Mouse (Mus musculus): ENCODE data around the gene Cmip.

Cmip gene

DNA sequence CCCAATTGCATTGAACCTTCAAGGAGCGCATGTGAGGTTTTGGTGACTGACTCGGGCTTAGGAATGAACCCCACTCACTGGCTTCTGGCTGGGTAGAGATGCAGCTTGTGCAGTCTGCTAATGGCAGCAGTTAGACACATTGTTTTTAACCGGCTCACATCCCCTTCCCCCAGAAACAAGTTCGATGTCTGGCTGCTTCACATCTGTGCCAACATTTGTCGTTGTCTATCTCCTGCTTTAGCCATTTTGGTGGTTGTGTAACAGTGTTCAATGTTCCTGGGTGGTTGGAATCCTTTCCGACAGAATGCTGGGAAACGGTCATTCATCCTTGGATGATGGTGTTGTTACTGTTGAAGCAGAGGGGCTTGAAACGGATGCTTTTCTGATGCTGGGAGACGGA lies 72.3 kb downstream of the Cmip start:
- DNase-seq = no peak

DNA sequence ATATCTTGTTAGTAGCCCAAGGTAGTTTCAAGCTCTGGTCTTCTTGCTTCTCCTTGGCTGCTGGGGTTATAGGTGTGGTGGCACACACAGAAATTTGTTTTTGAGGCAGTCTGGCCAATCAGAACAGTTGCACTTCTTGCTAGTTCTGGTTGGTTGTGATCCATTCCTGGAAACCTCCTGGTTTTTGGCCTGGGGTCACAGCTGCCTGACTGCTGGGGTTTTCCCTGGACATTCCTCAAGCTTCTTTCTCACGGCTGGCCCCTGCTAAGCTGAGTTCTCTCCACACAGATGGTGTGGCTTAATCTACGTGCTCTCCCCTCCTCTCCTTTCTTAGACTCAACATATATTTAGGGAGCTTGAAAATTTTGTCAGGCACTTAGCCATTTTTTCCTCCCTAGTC lies 73.0 kb downstream of the Cmip start:
- DNase-seq = no peak

DNA sequence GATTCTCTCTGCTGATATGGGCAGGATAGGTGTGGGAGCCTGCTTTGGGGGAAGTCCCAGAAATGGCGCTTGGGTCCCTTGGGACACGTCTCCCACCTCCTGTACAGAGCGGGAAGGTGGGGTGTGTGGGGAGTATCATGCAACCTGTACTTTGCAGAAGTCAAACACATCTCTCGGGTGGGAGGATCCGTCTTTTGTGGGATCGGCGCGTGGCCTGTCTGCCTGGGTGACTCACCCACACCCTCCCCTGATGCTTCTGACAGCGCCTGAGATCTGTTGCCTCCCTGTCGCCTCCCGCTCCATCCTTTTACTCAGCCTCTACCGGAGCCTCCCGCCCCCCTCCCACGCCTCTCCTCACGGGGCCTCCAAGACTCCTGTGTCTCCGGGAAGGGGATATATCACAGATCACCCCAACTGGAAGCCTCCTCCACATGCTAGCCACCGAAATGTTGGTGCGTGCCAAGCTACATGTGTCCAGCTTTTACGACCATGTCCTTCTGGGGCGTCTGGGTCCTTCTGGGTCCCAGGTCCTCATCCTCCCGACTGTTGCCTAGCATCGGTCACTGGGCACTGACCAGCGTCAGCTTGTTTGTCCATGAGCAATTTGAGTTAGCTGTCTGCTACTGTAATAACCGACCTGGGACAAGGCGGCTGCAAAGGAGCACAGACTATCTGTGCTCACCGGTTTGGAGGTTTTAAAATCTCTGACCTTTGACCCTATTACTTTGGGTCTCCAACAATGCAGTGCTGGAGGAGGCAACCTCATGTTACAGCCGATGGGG lies 75.6 kb downstream of the Cmip start:
- no peak for DNase-seq

DNA sequence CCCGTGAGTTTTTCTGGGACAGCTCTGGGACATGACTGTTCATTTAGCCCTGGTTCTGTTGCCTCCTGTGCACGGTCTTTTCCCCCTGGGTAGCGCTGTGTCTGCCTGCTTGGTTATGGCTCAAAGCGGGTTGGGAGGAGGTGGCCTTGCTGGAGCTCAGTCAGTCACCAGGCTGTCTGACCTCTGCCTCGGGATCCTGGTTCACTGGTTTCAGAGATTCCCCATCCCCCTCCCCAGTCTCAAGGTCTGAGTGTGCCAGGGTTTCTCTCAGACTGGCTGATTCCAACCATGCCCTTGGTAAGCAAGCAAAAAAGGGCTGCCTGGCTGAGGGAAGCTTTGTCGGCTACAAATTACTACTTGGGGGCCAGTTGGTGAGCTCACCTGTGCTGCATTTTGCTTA lies 76.8 kb downstream of the Cmip start:
- no peak for DNase-seq

DNA sequence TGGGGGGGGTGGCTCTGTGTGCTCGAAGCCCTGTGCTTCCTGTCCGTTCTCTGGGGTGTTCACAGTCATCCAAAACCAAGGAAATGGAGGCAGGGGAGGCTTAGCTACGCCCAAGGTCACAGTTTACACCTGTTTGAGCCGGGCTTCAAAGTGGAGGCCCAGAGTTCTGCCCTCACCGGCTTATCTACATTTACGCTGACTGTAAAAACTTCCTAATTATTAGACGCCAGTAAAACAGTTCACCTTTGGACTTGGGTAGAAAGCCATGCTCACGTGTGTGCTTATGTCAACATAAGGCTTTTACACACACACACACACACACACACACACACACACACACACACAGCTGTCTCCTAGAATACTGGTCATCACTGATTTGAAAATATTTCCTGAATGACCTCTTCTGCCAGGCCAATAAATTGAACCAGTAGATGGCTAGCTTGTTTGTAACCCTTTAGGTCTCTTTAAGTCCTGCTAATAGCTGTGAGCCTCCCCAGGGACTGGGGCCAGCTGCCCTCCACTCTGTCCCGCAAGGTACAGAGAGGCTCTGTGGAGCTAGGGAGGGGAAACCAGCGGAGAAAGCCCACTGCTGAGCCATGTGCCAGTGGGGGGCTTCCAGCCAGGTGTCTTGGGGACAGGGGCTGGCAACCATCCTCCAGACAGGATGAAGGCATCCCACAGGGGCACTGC lies 77.3 kb downstream of the Cmip start:
- DNase-seq = no peak

DNA sequence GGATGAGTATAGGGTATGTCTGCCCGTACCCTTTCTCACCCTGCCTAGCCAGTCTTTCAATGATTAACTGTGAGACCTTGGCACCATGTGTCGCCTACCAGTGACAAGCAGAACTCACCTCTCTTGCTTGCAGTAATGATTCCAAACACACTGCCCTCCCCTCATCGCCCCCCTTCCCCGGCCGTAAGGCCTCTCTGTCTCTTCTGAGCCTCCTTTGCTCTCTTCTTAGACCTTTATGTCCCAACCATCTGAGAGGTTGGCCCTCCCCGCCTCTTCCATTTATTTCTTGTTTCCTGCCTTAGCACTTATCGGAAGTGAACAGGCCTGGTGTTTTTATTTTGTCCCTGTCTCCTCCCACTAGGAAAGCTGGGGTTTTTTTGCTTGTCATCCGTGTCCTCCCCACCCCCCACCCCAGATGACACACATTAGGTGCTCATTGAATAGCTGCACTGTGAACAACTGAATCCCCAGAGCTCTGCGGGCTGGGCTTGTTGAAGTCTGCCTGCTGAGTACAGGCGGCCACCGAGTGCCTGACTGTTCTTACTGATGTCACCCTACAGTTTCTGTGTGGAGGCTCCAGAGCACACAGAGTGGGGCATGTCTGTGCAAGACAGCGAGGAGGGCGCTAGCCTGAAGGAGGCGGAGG lies 78.0 kb downstream of the Cmip start:
- no peak for DNase-seq

DNA sequence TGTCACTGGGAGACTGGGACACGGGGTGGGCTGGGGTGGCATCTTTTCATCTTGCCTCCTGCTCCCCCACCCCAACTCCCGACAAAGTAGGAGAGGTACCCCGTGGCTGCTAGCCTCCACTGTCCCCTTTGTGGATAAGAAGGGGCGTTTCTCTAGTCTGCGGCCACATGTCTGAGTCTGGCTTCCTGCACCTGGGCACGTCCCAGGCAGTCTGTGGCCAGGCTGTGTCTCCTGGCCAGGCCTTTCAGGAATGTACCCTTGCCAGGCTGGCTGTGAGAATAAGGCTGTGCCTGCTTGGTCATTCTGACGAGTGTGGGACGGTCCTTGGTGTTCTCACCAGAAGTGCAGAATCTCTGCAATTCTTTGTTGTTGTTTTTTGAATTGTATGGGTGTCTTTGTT lies 78.6 kb downstream of the Cmip start:
- DNase-seq = no peak

DNA sequence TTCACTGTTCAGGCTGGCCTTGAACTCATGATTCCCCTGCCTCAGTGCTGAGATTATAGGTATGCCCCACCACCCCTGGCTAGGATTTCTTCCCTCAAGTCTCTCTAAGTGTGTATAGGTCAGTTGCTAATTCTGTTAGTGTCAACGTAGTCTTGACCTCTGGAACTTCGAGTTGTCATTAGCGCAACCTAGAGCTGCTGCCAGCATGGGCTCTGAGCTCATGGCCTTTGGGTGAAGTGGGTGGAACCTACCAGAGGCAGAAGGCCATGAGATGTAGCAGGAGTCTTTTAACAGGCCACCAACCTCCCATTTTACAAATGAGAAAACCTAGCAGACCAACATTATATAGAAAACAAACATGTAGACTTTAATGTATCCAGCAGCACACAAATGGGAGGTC lies 80.3 kb downstream of the Cmip start:
- DNase-seq = no peak

DNA sequence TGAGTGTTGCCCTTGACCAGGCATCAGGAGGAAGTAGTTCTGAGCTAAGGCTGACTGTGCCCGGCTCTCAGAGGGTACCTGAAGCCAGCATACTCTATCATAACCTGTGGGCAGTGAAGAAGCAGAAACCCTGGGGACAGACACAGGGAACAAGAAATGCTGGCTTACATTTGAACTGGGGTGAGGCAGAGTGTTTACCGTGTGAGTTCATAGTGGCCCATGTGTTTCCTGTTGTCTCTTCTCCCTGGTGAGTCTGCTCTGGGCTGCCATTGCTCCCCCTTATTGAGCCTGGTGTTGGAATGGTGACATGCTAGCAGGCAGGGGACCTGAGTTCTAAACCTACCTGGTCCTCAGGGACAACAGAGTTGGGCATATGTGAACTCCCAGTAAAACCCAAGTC lies 81.8 kb downstream of the Cmip start:
- no peak for DNase-seq

DNA sequence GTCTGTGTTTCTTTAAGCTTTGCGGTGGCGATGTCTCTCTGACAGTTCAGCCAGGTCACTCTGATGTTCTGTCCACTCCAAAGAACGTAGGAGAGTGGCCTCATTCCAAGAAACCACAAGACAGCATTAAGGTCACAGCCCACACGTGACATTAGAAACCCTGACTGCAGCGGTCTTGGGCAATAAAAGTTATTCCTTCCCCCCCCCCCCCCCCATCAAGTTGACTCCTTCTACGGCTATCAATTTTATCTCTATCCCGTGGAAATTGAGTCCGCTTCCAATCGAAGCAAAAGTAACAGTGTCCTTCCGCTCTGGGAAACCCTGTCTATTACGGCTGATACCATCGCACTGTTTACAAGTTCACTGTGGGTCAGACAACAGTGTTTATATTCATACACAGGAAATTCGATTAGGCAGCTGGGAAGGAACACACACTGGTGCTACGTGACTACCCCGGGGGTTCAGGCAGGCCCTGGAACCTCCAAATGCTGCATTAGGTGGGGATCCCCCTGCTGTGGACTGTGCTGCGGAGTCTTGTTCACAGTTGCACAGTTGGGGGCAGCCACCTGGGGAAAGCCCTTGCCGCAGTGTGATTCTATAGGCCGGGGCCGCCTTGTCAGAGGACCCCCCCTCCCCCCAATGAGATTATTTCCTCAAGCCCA lies 82.6 kb downstream of the Cmip start:
- no peak for DNase-seq

DNA sequence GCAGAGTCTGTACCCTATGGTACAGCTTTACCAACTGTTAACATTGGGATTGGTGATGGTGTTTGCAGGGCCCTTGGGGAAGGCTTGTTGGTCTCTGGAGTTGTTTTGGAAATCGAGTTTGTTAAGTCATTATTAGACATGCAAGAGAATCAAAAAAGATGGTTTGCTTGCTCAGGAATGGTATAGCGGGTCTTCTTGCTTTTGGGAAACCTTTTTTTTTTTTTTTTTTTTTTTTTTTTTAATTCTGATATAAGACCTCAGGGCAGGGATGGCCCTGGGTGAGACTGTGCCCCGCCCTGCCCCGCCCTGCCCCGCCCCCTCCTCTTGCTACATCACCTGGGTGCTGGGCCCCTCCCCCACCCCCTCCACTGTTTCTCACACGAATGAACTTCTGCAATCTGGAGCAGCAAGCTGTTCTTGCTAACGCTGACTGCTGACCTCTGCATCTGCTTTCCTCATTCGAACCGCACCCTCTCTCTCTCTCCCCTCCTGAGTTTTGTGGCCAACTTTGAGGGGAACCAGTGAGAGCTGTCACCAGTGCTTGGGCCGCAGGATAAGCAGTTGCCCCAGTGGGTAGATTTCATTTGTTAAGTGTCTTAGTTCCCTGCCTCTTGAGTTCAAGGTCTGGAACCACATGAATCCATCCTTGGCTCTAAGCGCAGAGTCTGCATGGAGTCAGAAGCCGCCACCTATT lies 83.2 kb downstream of the Cmip start:
- no peak for DNase-seq

DNA sequence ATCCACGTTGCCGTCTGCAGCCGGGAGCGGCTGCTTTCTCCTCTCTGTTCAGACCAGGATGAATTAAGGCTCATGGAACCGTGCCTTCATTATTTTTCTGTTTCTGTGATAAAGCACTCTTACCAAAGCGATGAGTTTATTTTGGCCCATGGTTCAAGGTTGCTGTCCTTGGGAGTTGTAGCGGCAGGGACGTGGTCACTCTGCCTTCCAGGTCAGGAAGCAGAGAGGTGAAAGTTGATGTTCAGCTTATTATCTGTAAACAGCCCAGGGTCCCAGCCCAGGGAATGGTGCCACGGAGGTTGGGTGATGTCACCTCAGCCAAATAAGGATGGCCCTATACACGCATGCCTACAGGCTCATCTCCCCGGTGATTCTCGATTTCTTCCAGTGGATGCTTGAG lies 83.9 kb downstream of the Cmip start:
- DNase-seq = no peak

DNA sequence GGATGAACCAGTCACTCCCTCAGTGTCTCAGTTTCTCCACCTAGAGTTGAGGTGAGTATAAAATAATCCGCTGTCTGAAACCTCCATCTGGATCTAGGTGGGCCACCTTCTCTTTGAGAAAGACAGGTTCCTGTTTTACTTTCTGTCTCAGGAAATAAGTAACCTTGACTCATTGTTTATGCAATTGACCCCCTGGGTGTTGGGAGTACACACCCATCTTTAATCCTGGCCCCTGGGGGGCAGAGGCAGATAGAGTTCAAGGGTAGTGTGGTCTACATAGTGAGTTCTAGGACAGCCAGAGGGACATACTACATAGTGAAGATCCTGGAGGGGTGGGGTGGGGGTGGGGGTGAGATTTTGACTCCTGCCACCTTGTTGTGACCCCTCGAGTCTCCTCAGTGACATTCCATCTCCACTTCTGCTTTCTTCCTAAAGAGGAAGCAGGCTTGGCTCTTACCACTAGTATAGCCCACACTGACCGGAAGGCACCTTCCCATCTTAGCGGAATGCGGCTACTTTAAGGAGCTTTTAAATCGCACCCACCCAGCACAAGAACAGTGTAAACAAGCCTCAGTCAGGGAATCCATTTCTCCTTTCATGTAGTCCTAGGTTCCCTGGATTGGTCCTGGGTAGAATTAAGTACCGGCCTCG lies 86.0 kb downstream of the Cmip start:
- DNase-seq = no peak

DNA sequence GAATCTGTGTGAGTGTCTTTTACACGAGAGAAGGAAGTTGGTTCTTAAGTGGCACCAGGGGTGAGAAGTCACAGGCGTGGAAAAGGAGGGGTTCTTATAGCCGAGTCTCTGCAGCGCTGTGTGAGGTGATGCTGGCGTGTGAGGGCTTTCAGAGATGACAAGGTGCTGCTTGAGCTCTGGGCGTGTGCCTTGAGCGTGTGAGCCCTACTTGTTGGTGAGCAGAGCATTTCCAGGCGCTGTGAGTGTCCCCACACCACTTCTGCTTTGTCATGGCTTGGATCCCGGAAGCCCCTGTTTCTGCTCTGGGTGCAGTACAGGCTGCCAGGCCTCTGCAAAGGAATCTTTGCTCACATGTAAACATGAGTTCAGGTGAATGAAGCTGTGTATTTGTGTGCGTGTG lies 86.6 kb downstream of the Cmip start:
- DNase-seq = no peak

DNA sequence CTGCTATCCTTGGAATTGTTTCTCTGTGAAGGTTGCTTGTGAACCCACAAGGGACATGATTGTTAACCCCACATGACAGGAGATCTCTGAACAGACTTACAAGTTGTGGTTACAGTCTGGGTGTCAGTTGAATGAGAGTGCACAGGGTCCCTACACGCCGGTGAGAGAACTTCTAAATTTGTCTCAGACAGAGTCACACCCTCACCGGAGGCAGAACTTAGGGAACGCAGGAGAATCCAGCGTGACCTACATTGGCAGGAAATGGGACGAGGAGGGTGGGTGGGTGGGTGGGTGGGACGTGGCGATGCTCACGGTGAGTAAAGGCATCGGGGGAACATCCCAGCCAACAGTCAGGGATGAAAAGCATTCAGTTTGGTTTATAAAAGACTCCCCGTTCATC lies 88.0 kb downstream of the Cmip start:
- no peak for DNase-seq

DNA sequence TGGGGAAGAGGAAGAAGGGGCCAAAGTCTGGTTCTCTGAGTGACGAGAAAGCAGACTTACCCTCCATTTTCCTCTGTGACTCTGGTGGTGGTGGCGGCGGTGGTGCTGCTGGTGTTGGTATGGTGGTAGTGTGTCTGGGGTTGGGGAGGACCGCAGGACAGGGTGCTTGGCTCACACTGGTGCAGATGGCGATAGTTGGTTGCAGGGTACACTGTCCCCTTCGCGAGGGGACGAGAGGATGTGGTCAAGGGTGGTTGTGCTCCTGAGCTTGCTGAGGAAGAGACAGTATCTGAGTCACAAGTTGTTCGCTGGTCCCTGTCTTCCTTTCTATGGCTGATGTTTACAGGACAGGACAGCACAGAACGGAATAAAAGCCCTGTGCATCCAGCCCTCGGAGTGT lies 88.5 kb downstream of the Cmip start:
- DNase-seq = no peak

DNA sequence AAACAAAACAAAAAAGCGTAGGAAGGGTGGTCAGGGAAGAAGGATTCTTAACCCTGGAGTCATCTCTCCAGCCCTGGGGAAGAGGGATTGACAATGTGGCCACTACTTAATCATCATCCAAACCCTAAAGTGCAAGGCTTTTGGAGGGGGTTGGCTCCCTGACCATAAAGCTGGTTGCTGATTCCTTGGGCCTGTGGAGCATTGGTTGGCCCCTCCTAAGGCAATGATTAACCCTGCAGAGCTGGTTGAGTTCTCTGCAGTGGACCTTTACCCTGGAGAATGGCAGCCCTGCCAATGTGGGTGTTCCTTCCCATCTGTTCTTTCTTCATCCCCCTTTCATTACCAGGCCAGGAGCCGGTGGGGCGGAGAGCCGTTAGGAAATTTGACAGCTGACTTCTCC lies 90.7 kb downstream of the Cmip start:
- no peak for DNase-seq

DNA sequence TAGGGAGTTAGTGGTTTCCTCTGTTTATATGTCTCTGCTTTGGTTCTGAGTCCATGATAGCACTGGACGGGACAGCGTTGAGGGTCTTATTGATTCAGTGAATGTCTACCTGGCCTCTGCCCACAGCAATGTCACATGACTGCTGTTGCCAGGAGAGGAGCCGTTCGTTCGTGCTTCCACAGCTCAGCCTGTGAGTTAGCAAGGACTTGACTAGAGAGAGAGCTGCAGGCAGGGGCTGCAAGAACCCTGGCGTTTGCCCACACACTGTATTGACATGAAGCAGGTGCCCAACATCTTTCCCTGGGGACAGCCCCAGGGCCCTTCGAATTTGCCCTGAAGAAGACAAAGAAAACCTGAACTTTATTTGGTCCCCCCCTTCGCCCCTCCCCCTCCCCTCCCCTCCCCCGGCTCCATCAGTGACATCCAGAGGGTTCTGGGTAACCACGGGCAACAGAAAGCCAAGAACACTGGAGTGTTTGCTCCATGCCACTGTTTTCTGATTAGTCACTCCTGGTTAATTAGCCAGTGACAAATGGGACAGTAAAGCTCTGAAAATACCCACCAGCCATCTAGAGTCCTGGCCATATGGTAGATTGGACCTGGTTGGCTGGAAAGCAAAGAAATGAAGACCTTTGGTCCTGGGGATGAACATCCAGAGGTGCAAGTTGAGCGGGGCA lies 92.0 kb downstream of the Cmip start:
- DNase-seq = no peak

DNA sequence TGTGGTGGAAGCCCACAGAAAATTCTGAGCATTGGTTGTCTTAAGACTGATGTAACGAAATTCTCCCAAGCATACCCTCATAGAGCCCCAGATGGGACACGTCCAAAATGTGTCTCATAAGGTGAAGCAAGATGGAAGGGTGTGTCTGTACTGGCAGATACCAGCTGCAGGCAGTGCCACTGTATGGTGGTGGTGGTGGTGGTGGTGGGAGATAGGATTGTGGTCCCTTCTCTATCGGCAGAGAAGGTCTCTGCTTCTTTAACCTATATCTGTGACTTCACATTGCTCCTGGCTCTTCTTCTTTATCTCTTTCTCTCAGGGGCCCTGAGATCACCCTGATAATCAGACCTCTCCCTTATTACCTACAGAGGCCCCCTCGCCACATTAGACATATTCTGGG lies 92.7 kb downstream of the Cmip start:
- DNase-seq = no peak

DNA sequence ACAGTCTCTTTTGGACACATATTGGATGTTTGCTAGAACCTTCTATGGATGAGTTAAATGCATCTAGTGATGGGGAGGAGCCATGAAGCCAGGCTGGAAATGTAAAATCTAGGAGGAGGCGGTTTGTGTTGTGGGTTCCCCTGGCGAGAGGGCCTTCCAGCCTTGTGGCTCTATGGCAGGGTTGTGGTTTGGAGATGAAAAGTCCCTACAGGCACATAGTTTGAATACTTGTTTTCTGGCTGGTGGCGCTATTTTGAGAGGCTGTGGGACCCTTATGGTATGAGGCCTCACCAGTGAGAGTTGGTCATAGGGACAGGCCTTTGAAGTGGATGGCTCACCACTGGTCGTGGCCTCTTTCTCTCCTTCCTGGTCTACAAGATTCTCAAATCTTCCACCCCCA lies 95.2 kb downstream of the Cmip start:
- DNase-seq = no peak

DNA sequence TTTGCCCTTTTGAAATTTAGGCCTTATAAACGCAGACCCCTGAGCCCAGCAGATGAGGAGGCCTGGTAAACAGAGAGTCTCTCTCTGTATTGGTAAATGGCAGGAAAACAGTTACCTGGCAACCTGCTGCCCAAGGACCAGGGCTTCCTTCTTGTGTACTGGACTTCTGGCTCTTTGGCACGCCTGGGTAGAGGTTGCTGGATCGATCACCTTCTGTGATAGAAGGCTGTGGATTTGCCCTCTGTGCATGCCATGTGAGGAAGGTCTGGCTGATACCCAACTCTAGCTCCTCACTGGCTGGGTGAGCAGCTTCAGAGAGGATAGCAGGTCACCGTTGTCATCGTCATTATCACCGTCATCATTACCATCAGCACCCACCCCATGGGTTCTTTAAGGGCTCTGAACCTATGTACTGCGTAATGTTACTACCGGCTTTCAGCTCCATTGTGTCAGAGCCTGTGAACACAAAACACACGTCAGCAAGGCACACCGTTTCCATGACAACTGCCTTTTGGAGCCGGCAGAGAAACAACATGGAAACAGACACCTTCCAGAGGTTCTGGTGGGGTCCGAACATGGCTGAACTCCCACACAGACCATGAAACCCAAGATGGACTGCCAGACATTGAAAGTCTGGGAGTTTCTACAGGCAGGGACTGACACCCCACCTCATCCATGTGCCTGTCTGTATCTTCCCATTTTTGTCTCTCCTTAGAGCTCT lies 98.4 kb downstream of the Cmip start:
- DNase-seq = no peak

Data from cerebellum, adult 11 months (tissue).